Mouse (Mus musculus) ES-E14 (cell line): ENCODE measurements around the gene Il12rb1. TPM values are rescaled to one million over a fixed set of nuclear protein-coding genes. Genes with fewer than 3 reads are reported as not detected.

Source experiments
- DNase-seq: peaks from one replicate; pipeline ENCODE4 v3.0.0-alpha.2; 2013; ENCODE audit warnings: low read depth, low spot score
- H3K27ac ChIP-seq: 2 replicates; pipeline ENCODE4 v1.5.1; 2012; ENCODE audit warnings: low read depth, mild to moderate bottlenecking, low read length, moderate library complexity, mixed read lengths; ENCODE audit not compliant: poor library complexity, insufficient read depth, severe bottlenecking
- H3K36me3 ChIP-seq: 2 replicates; pipeline ENCODE4 v1.6.1; 2012; ENCODE audit warnings: mild to moderate bottlenecking, low read length, moderate library complexity, mixed read lengths; ENCODE audit not compliant: control insufficient read depth, poor library complexity, insufficient read depth, severe bottlenecking
- H3K4me1 ChIP-seq, 2 experiments: fragments of 150-350 bp in 1 of 2; sonication (generic) in 1 of 2; 2 replicates each; pipeline ENCODE4 v1.6.1; 2012; ENCODE audit warnings: low read length in 2 of 2, mild to moderate bottlenecking in 1 of 2, mixed read lengths in 1 of 2; ENCODE audit not compliant: control insufficient read depth in 2 of 2, insufficient read depth in 2 of 2, poor library complexity in 1 of 2
- H3K4me3 ChIP-seq, 2 experiments: fragments of 150-350 bp in 1 of 2; sonication (generic) in 1 of 2; 2 replicates each; pipeline ENCODE4 v1.5.1; 2012; ENCODE audit warnings: low read length in 2 of 2, low read depth in 1 of 2, mild to moderate bottlenecking in 1 of 2, mixed read lengths in 1 of 2; ENCODE audit not compliant: insufficient read depth in 1 of 2, poor library complexity in 1 of 2, severe bottlenecking in 1 of 2
- H3K9ac ChIP-seq: 2 replicates; pipeline ENCODE4 v1.6.1; 2012; ENCODE audit warnings: low read depth, mild to moderate bottlenecking, low read length, mixed read lengths; ENCODE audit not compliant: poor library complexity, insufficient read depth, severe bottlenecking
- H3K9me3 ChIP-seq: fragments of 150-350 bp; sonication (generic); 2 replicates; pipeline ENCODE4 v1.6.1; 2012; ENCODE audit warnings: low read depth, mild to moderate bottlenecking, low read length; ENCODE audit not compliant: control insufficient read depth, insufficient read depth
- CHD2 ChIP-seq: IDR thresholded peaks from 2 replicates; pipeline ENCODE4 v1.6.1; 2014; ENCODE audit warnings: mild to moderate bottlenecking, low read depth, low read length, inconsistent platforms
- HCFC1 ChIP-seq: IDR thresholded peaks from 2 replicates; pipeline ENCODE4 v1.6.1; 2012; ENCODE audit warnings: low read length, inconsistent platforms, borderline replicate concordance; ENCODE audit not compliant: insufficient read depth
- MAFK ChIP-seq: IDR thresholded peaks from 2 replicates; pipeline ENCODE4 v1.6.1; 2014; ENCODE audit warnings: mild to moderate bottlenecking, low read depth, low read length, inconsistent platforms; ENCODE audit not compliant: insufficient read depth
- ZC3H11A ChIP-seq: IDR thresholded peaks from 2 replicates; pipeline ENCODE4 v1.6.1; 2012; ENCODE audit warnings: low read depth, mild to moderate bottlenecking, inconsistent platforms, low read length, borderline replicate concordance
- ZNF384 ChIP-seq: IDR thresholded peaks from 2 replicates; pipeline ENCODE4 v1.6.1; 2012; ENCODE audit warnings: low read depth, low read length, inconsistent platforms
- in situ Hi-C, 2 experiments: fragments of 600-800 bp; cut with MboI; formaldehyde crosslinking; loops; one replicate each; pipeline ENCODE4 v1.15.1; 2025; ENCODE audit warnings: low sequenced_read_pairs in 2 of 2, inconsistent platforms in 1 of 2; ENCODE audit not compliant: unreplicated experiment in 2 of 2
- total RNA-seq: library from RNA; depleted of rRNA; stranded (reverse); fragments of 300-350 nt; gene quantifications from 2 replicates; pipeline ENCODE4 v1.2.3, GENCODE M21; 2012; rRNA removed

Gene Il12rb1
- total RNA-seq, result 0.69 and 1.2 TPM in 2 replicates

DNA sequence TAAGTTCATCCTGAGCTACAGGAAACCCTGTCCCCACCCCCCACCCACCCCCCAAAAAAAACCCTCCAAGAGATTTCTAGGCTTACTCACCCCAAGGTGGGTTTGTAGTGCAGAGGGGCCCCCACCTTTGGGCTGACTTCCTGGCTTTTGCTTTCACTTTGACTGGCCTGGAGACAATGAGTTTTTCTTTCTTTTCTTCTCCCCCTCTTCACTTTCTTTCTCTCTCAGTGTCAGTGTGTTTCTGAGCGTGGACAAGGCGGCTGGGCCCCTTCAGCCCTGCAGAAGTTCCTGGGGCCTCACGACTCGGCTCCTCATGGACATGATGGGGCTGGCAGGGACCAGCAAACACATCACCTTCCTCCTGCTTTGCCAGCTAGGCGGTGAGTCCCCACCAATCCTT lies at the start of gene Il12rb1:
Gene Il12rb1 (plus strand): TSS at position 211 of the 400 bp plus-strand sequence.
- Histone ChIP-seq H3K9me3 (no peaks in the 10 kb centered on the region), H3K9ac (no peak within 1 kb of the TSS), H3K36me3 (no peaks in the 10 kb centered on the region), H3K4me1 (peaks cover 2 to 14% of the 10 kb centered on the region in 2 experiments; a peak in 3 of 4 replicates), H3K4me3 (no peak within 1 kb of the TSS), H3K27ac (no peak within 1 kb of the TSS)
- in situ Hi-C loops, result no loop called here
- no peak for DNase-seq
- TF ChIP-seq MAFK (no peak), ZNF384 (no peak), CHD2 (no peak), ZC3H11A (no peak), HCFC1 (no peak)

DNA sequence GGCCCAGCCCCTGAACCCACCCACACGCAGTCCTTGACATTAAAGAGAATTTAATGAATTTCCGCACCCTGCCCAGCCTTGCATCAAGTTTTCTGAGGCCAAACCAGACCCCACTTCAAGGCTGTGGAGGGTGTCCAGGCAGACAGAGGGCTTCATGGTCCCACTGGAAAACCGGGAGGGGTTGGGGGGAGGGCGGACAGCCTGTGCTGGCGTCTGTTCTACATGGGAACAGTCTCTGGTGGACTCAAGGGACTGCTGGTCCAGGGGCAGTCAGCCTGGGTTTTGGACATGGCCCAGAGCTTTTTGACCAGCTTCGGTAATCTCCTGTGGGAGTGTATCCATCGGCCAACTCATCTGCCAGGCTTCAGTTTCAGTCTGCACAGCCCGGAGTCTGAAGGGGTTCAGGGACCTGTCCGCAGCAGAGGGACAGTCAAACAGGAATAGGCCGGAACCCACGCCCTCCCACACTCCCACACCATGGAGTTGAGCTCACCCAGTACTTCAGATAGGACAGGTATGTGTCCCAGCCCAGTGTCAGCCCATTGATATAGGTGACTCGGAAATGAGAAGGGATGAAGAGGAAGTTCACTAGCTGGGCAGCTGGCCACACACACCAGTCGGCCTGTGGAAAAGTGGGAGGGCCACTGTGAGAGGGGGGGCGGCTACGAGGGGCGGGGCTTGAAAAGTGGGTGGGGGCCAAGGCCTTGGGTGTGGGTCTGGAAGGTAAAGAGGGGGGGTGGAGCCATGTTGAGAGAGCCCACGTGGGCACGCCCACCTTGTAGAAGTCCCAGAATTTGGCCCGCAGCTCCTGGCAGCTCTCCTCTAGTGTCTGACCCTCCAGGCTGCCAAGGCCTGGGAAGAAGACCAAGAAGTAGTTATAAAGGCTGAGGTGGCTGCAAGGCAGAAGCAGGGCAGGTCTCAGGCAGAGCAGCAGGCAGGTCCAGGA lies 49.4 kb upstream of the Il12rb1 start:
- Histone ChIP-seq H3K4me1 (peaks cover 16 to 20% of the 10 kb centered on the region in 2 experiments), H3K4me3 (no peak overlapping the region), H3K27ac (no peak overlapping the region), H3K9ac (no peak overlapping the region), H3K9me3 (no peaks in the 10 kb centered on the region), H3K36me3 (peaks cover 12% of the 10 kb centered on the region; the same call in 1 of the 2 replicates)
- in situ Hi-C loops, result loop anchor here in 1 of 2 experiments (5.0 kb wide), 1 partner anchor 42 kb away; the partner anchor contains the start of gene Gm3336
- DNase-seq, result no peak
- TF ChIP-seq CHD2 (no peak), ZC3H11A (no peak), HCFC1 (no peak), ZNF384 (no peak), MAFK (no peak)

DNA sequence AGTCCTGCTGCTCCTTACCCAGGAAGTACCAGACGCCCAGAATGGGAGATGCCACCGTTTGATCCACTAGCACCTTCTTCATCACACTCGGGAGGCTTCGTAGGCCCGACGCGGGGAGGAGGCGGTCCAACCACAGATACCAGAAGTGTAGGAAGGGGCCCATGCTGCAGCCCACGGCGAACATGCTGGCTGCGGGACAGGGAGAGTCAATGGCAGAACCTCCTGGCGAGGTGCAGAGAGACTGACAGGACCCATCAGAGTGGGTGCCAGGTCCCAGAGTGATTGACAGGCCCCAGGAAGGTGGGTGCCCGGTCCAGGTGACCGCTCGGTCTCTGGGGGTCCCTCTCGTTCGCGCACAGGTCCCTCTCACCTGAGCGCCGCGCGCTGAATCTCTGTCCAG lies 47.9 kb upstream of the Il12rb1 start:
- no peak for TF ChIP-seq HCFC1
- TF ChIP-seq ZNF384, result no peak
- no peak for TF ChIP-seq CHD2
- no peak for TF ChIP-seq MAFK
- no peak for TF ChIP-seq ZC3H11A
- no peaks in the 10 kb centered on the region for H3K9me3 ChIP-seq
- H3K4me3 ChIP-seq, result peak overlapping the region; percentile 86 to 87
- H3K4me1 ChIP-seq, result peaks cover 16 to 22% of the 10 kb centered on the region in 2 experiments
- in situ Hi-C loops, result no loop called here
- no peak overlapping the region for H3K27ac ChIP-seq
- H3K36me3 ChIP-seq, result peaks cover 21% of the 10 kb centered on the region; the same call in 1 of the 2 replicates
- DNase-seq, result no peak
- H3K9ac ChIP-seq, result peak overlapping the region; percentile 80

DNA sequence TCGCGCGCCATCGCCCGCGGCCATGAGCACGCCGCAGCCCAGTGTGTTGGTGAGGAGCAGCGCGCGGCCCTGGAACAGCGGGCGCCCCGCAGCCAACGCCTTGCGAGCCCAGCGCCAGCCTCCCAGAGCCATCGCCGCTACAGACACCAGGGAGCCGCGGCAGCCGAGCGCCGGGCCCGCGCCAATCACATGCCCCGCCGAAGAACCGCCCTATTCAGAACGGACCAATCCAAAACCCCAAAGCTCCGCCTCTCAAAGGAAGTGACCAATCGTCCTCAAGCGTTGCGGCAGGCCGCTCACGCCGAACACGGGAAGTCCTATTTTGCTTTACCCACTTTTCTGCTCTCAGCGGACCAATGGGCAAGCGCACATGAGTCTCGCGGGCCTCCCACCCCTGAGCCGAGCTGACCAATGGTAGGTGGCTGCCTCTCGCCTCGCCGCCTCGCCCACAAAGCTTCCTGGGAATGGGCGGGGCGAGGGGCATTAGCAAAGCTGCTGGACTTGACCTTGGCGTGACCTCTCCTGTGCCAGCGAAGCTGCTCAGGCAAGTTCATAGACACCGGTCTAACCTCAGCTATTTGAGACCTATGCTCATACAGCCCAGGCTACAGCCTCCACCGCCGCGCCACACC lies 47.4 kb upstream of the Il12rb1 start, which contains the start of gene Mpv17l2:
Gene Mpv17l2 (minus strand): TSS at position 172 of the 632 bp plus-strand sequence.
- Histone ChIP-seq H3K36me3 (peaks cover 21% of the 10 kb centered on the region; the same call in 1 of the 2 replicates), H3K9ac (peak within 1 kb of the TSS; percentile 80), H3K4me1 (peaks cover 16 to 20% of the 10 kb centered on the region in 2 experiments), H3K27ac (no peak within 1 kb of the TSS; the same call in 1 of the 2 replicates), H3K9me3 (no peaks in the 10 kb centered on the region), H3K4me3 (peak within 1 kb of the TSS; percentile 86 to 87)
- in situ Hi-C loops, result no loop called here
- TF ChIP-seq ZNF384 (no peak), ZC3H11A (no peak), CHD2 (peak; percentile 82), HCFC1 (peak; percentile 32; the same call in 1 of the 2 replicates)
- peak; percentile 98 for DNase-seq
